Mouse (Mus musculus) ES-E14 (cell line): ENCODE measurements around the gene Kmt2b. TPM values are rescaled to one million over a fixed set of nuclear protein-coding genes. Genes with fewer than 3 reads are reported as not detected.
A peak's percentile ranks its signal among the peaks of the same experiment; 100 is the strongest.

Experiments
- DNase-seq: peaks from one replicate; pipeline ENCODE4 v3.0.0-alpha.2; 2013; ENCODE audit warnings: low read depth, low spot score
- H3K27ac ChIP-seq: 2 replicates; pipeline ENCODE4 v1.5.1; 2012; ENCODE audit warnings: low read depth, mild to moderate bottlenecking, low read length, moderate library complexity, mixed read lengths; ENCODE audit not compliant: poor library complexity, insufficient read depth, severe bottlenecking
- H3K36me3 ChIP-seq: 2 replicates; pipeline ENCODE4 v1.6.1; 2012; ENCODE audit warnings: mild to moderate bottlenecking, low read length, moderate library complexity, mixed read lengths; ENCODE audit not compliant: control insufficient read depth, poor library complexity, insufficient read depth, severe bottlenecking
- H3K4me1 ChIP-seq, 2 experiments: fragments of 150-350 bp in 1 of 2; sonication (generic) in 1 of 2; 2 replicates each; pipeline ENCODE4 v1.6.1; 2012; ENCODE audit warnings: low read length in 2 of 2, mild to moderate bottlenecking in 1 of 2, mixed read lengths in 1 of 2; ENCODE audit not compliant: control insufficient read depth in 2 of 2, insufficient read depth in 2 of 2, poor library complexity in 1 of 2
- H3K4me3 ChIP-seq, 2 experiments: fragments of 150-350 bp in 1 of 2; sonication (generic) in 1 of 2; 2 replicates each; pipeline ENCODE4 v1.5.1; 2012; ENCODE audit warnings: low read length in 2 of 2, low read depth in 1 of 2, mild to moderate bottlenecking in 1 of 2, mixed read lengths in 1 of 2; ENCODE audit not compliant: insufficient read depth in 1 of 2, poor library complexity in 1 of 2, severe bottlenecking in 1 of 2
- H3K9ac ChIP-seq: 2 replicates; pipeline ENCODE4 v1.6.1; 2012; ENCODE audit warnings: low read depth, mild to moderate bottlenecking, low read length, mixed read lengths; ENCODE audit not compliant: poor library complexity, insufficient read depth, severe bottlenecking
- H3K9me3 ChIP-seq: fragments of 150-350 bp; sonication (generic); 2 replicates; pipeline ENCODE4 v1.6.1; 2012; ENCODE audit warnings: low read depth, mild to moderate bottlenecking, low read length; ENCODE audit not compliant: control insufficient read depth, insufficient read depth
- CHD2 ChIP-seq: IDR thresholded peaks from 2 replicates; pipeline ENCODE4 v1.6.1; 2014; ENCODE audit warnings: mild to moderate bottlenecking, low read depth, low read length, inconsistent platforms
- HCFC1 ChIP-seq: IDR thresholded peaks from 2 replicates; pipeline ENCODE4 v1.6.1; 2012; ENCODE audit warnings: low read length, inconsistent platforms, borderline replicate concordance; ENCODE audit not compliant: insufficient read depth
- MAFK ChIP-seq: IDR thresholded peaks from 2 replicates; pipeline ENCODE4 v1.6.1; 2014; ENCODE audit warnings: mild to moderate bottlenecking, low read depth, low read length, inconsistent platforms; ENCODE audit not compliant: insufficient read depth
- ZC3H11A ChIP-seq: IDR thresholded peaks from 2 replicates; pipeline ENCODE4 v1.6.1; 2012; ENCODE audit warnings: low read depth, mild to moderate bottlenecking, inconsistent platforms, low read length, borderline replicate concordance
- ZNF384 ChIP-seq: IDR thresholded peaks from 2 replicates; pipeline ENCODE4 v1.6.1; 2012; ENCODE audit warnings: low read depth, low read length, inconsistent platforms
- in situ Hi-C, 2 experiments: fragments of 600-800 bp; cut with MboI; formaldehyde crosslinking; loops; one replicate each; pipeline ENCODE4 v1.15.1; 2025; ENCODE audit warnings: low sequenced_read_pairs in 2 of 2, inconsistent platforms in 1 of 2; ENCODE audit not compliant: unreplicated experiment in 2 of 2
- total RNA-seq: library from RNA; depleted of rRNA; stranded (reverse); fragments of 300-350 nt; gene quantifications from 2 replicates; pipeline ENCODE4 v1.2.3, GENCODE M21; 2012

Kmt2b gene
- total RNA-seq, 1 experiment: 73.7 TPM

GRCm38 (mm10) chr7:30619202-30619601 lies 30.7 kb upstream of the Kmt2b start:
- no peak for DNase-seq
- Histone ChIP-seq H3K9me3 (no peaks in the 10 kb centered on the region), H3K27ac (no peak overlapping the region), H3K9ac (no peak overlapping the region), H3K36me3 (peaks cover 38% of the 10 kb centered on the region), H3K4me1 (peaks cover 0 to 12% of the 10 kb centered on the region in 2 experiments; a peak in 2 of 4 replicates), H3K4me3 (no peak overlapping the region)
- TF ChIP-seq HCFC1 (no peak), ZC3H11A (peak; percentile 4; the same call in 1 of the 2 replicates), ZNF384 (no peak)
- in situ Hi-C loops: no loop called here

GRCm38 (mm10) chr7:30618658-30619057 lies 30.1 kb upstream of the Kmt2b start:
- no peaks in the 10 kb centered on the region for H3K9me3 ChIP-seq
- H3K4me1 ChIP-seq: peaks cover 0 to 12% of the 10 kb centered on the region in 2 experiments; a peak in 2 of 4 replicates
- TF ChIP-seq HCFC1 (no peak), ZNF384 (no peak), ZC3H11A (no peak), MAFK (no peak), CHD2 (no peak)
- peaks cover 36% of the 10 kb centered on the region for H3K36me3 ChIP-seq
- no peak overlapping the region for H3K27ac ChIP-seq
- DNase-seq: no peak
- no peak overlapping the region for H3K9ac ChIP-seq
- no peak overlapping the region for H3K4me3 ChIP-seq
- in situ Hi-C loops: no loop called here

GRCm38 (mm10) chr7:30615049-30615760 lies 26.7 kb upstream of the Kmt2b start:
- H3K27ac ChIP-seq: no peak overlapping the region; the same call in 1 of the 2 replicates
- peaks cover 0 to 3% of the 10 kb centered on the region in 2 experiments; a peak in 1 of 4 replicates for H3K4me1 ChIP-seq
- no peak overlapping the region for H3K9ac ChIP-seq
- no peak for DNase-seq
- in situ Hi-C loops: no loop called here
- peaks cover 23% of the 10 kb centered on the region for H3K36me3 ChIP-seq
- no peak for TF ChIP-seq MAFK
- 0 out of 2 replicates have a peak, but pooled peaks have one; percentile 10 for TF ChIP-seq CHD2
- TF ChIP-seq ZC3H11A: no peak
- no peak for TF ChIP-seq ZNF384
- TF ChIP-seq HCFC1: no peak
- H3K9me3 ChIP-seq: no peaks in the 10 kb centered on the region
- no peak overlapping the region for H3K4me3 ChIP-seq

GRCm38 (mm10) chr7:30614454-30614853 lies 25.9 kb upstream of the Kmt2b start:
- Histone ChIP-seq H3K27ac (no peak overlapping the region), H3K36me3 (peaks cover 23% of the 10 kb centered on the region), H3K9ac (no peak overlapping the region), H3K4me1 (peaks cover 0 to 7% of the 10 kb centered on the region in 2 experiments; a peak in 1 of 4 replicates), H3K4me3 (no peak overlapping the region), H3K9me3 (no peaks in the 10 kb centered on the region)
- no peak for DNase-seq
- in situ Hi-C loops: no loop called here
- TF ChIP-seq ZC3H11A (no peak), CHD2 (no peak)
